Mouse (Mus musculus) stomach, embryonic 16.5 days (tissue): ENCODE measurements around the gene Olfr1209. TPM values are rescaled to one million over a fixed set of nuclear protein-coding genes. Genes with fewer than 3 reads are reported as not detected.

Experiments used
- ATAC-seq: fragments of 200-750 bp; cut with Nextera tagmentation; 2 replicates; pipeline ENCODE4 v1.8.0; 2017; ENCODE audit warnings: moderate number of reproducible peaks, moderate TSS enrichment; ENCODE audit not compliant: insufficient read depth, low FRiP score
- H3K27ac ChIP-seq: fragments of 300-500 bp; sonication (generic); 2 replicates; pipeline ENCODE4 v1.5.1; 2014; ENCODE audit warnings: low read length
- H3K27me3 ChIP-seq: fragments of 300-500 bp; sonication (generic); 2 replicates; pipeline ENCODE4 v1.6.1; 2014; ENCODE audit warnings: low read length, control low read depth, mixed read lengths; ENCODE audit not compliant: control insufficient read depth, insufficient read depth
- H3K36me3 ChIP-seq: fragments of 300-500 bp; sonication (generic); 2 replicates; pipeline ENCODE4 v1.6.1; 2014; ENCODE audit warnings: low read length; ENCODE audit not compliant: control insufficient read depth, insufficient read depth
- H3K4me1 ChIP-seq: fragments of 300-500 bp; sonication (generic); 2 replicates; pipeline ENCODE4 v1.6.1; 2014; ENCODE audit warnings: low read length, control low read depth, mixed read lengths; ENCODE audit not compliant: control insufficient read depth, insufficient read depth
- H3K4me2 ChIP-seq: fragments of 300-500 bp; sonication (generic); 2 replicates; pipeline ENCODE4 v1.6.1; 2014; ENCODE audit warnings: low read depth, low read length, mixed read lengths
- H3K4me3 ChIP-seq: fragments of 300-500 bp; sonication (generic); replicated peaks from 2 replicates; pipeline ENCODE4 v1.5.1; 2014; ENCODE audit warnings: mild to moderate bottlenecking, low read length
- H3K9ac ChIP-seq: fragments of 300-500 bp; sonication (generic); 2 replicates; pipeline ENCODE4 v1.6.1; 2014; ENCODE audit warnings: low read length
- H3K9me3 ChIP-seq: fragments of 300-500 bp; sonication (generic); replicated peaks from 2 replicates; pipeline ENCODE4 v1.6.1; 2016; ENCODE audit warnings: low read length, control low read depth; ENCODE audit not compliant: control insufficient read depth
- WGBS: fragments of 180-500 bp; shearing (Covaris S2); extraction: QIAGEN DNeasy Blood & Tissue Kit; methylation state at CpG from one replicate; pipeline ENCODE4 v1.1.7; 2014; 5-methylcytosine and 5-hydroxymethylcytosine counted together
- polyA plus RNA-seq: library from polyadenylated mRNA; unstranded; fragments of >200 nt; fragmentation: Nextera tagmentation; extraction: Ambion mirVana; gene quantifications from 2 replicates; pipeline ENCODE4 v1.2.1, GENCODE M21; 2015

The Olfr1209 gene
- not detected in 2 replicates for polyA plus RNA-seq

DNA sequence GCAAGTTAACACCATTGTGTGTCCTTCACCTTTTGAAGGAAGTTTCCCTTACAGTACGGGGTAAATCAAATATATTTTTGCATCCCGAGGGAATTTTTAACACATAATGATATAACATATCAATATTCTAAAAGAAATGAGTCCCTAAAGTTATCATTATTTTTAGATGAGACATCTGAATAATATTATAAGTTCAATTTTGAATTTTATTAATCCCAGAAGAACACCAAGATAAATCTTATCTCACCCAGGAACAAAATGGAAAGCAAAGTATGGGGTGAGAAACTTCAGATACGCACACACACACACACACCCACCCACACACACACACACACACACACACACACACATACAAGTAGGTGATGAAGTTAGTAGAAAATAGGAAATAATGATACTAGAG, at the start of gene Olfr1209:
Gene Olfr1209 (minus strand): TSS at position 101 of the 400 bp plus-strand sequence.
- Histone ChIP-seq H3K4me2 (no peak within 1 kb of the TSS), H3K27ac (no peak within 1 kb of the TSS), H3K9me3 (no peaks in the 10 kb centered on the region), H3K27me3 (no peaks in the 10 kb centered on the region), H3K36me3 (no peaks in the 10 kb centered on the region), H3K4me3 (no peak within 1 kb of the TSS), H3K9ac (no peak within 1 kb of the TSS), H3K4me1 (no peaks in the 10 kb centered on the region)
- WGBS, result 87% methylated on average over 3 of the region's 3 CpGs
- no peak for ATAC-seq

DNA sequence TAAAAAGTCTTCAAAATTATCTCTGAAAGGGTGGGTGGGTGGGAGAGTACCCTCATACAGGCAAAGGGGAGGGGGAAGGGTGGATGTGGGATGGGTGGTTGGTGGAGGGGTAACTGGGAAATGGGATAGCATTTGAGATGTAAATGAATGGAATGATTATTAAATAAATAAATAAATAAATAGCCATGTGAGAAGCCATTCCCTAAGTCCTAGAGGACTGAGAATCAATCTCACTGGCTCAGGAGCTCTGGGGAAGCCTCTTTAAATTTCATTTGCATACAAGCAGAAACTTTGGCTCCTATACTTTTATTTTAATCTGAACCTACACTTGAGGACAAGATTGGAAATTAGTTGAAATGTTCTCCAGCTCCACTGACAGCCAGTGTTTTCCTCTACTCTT, 38.7 kb upstream of the Olfr1209 start, which contains the start of gene Olfr1212:
Gene Olfr1212 (plus strand): TSS at position 301 of the 400 bp plus-strand sequence.
- no peaks in the 10 kb centered on the region for H3K4me1 ChIP-seq
- no peak within 1 kb of the TSS for H3K27ac ChIP-seq
- no peak within 1 kb of the TSS for H3K9ac ChIP-seq
- no peaks in the 10 kb centered on the region for H3K27me3 ChIP-seq
- H3K36me3 ChIP-seq, result no peaks in the 10 kb centered on the region
- H3K9me3 ChIP-seq, result no peaks in the 10 kb centered on the region
- ATAC-seq, result no peak
- H3K4me3 ChIP-seq, result no peak within 1 kb of the TSS
- H3K4me2 ChIP-seq, result no peak within 1 kb of the TSS

DNA sequence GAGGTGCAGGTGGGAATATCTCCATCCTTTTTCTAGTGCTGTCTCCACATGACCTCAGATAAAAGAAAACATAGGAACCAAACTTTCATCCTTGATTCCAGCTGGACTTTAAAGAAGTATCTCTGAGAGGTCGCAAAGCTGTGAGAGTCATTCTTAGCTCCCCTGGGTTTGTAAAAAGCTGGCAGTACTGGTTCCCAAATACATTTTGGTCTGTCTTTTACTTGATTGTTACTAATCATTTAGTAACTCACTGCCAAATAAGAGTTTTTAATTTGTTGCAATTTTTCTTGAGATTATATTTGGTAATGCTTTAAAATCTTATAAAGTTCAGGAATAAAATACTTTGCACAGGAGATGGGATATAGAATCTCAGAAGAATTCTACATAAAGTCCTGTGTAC, 23.1 kb upstream of the Olfr1209 start, which contains the start of gene Olfr1211:
Gene Olfr1211 (minus strand): TSS at position 101 of the 400 bp plus-strand sequence.
- Histone ChIP-seq H3K36me3 (no peaks in the 10 kb centered on the region), H3K4me3 (no peak within 1 kb of the TSS), H3K27ac (no peak within 1 kb of the TSS), H3K9ac (no peak within 1 kb of the TSS), H3K9me3 (no peaks in the 10 kb centered on the region), H3K4me1 (no peaks in the 10 kb centered on the region), H3K27me3 (no peaks in the 10 kb centered on the region), H3K4me2 (no peak within 1 kb of the TSS)
- 78% methylated on average over 1 of the region's 1 CpGs for WGBS
- ATAC-seq, result no peak

DNA sequence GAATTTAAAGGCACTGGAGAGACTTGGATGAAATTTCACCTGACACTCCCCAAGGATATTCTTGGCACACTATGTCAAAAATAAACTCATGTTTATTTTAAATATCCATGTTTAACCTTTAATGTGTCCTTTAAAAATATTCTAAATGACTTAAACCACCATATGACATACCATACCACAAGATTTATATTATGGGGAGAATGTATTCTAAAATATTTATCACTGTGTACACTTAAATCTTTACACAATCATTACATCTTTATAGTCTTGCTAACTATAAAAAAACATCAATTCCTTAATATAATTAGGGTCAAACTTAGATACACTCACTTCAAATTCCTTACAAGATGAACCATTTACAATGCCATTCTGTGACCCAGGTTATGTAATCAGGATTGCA, 12.7 kb downstream of the Olfr1209 start, which contains the start of gene Olfr1208:
Gene Olfr1208 (minus strand): TSS at position 101 of the 400 bp plus-strand sequence.
- H3K9ac ChIP-seq, result no peak within 1 kb of the TSS
- no peak for ATAC-seq
- H3K27me3 ChIP-seq, result no peaks in the 10 kb centered on the region
- no peak within 1 kb of the TSS for H3K4me2 ChIP-seq
- no peaks in the 10 kb centered on the region for H3K4me1 ChIP-seq
- no peak within 1 kb of the TSS for H3K4me3 ChIP-seq
- no peak within 1 kb of the TSS for H3K27ac ChIP-seq
- no peaks in the 10 kb centered on the region for H3K36me3 ChIP-seq
- no peaks in the 10 kb centered on the region for H3K9me3 ChIP-seq

DNA sequence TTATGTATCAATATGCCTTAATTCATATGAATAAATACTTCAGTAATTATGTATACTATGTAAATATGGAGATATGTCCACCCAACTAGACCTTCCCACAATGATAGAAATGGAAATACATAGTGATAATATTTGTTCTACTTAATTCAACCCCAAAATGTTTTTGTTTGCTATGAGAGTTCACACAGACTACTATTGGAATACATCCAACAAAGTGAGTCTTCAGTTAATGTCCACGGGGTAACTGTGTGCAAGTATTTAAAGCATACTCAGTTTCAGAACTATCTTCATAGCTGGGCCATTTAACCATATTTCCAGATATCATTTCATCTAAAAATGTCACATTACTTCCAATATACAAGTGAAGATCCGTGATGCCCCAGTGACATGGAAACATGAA, 52.0 kb downstream of the Olfr1209 start, which contains the start of gene Olfr1206:
Gene Olfr1206 (plus strand): TSS at position 301 of the 400 bp plus-strand sequence.
- H3K4me2 ChIP-seq, result no peak within 1 kb of the TSS
- no peaks in the 10 kb centered on the region for H3K27me3 ChIP-seq
- no peak within 1 kb of the TSS for H3K4me3 ChIP-seq
- no peaks in the 10 kb centered on the region for H3K4me1 ChIP-seq
- no peak within 1 kb of the TSS for H3K27ac ChIP-seq
- H3K9ac ChIP-seq, result no peak within 1 kb of the TSS
- H3K36me3 ChIP-seq, result no peaks in the 10 kb centered on the region
- no peaks in the 10 kb centered on the region for H3K9me3 ChIP-seq
- WGBS, result 66% methylated on average over 2 of the region's 2 CpGs
- ATAC-seq, result no peak

Other genes starting within 250 kb of the Olfr1209 start
- not detected in 2 replicates for gene Olfr1193, start 239.5 kb downstream of the Olfr1209 start, polyA plus RNA-seq
- not detected in 2 replicates for gene Olfr1195, start 226.0 kb downstream of the Olfr1209 start, polyA plus RNA-seq
- not detected in 2 replicates for gene Olfr1196, start 210.6 kb downstream of the Olfr1209 start, polyA plus RNA-seq
- not detected in 2 replicates for gene Olfr1197, start 182.8 kb downstream of the Olfr1209 start, polyA plus RNA-seq
- gene Olfr1198, start 163.8 kb downstream of the Olfr1209 start, polyA plus RNA-seq, result not detected in 2 replicates
- not detected in 2 replicates for gene Olfr1199, start 154.7 kb downstream of the Olfr1209 start, polyA plus RNA-seq
- not detected in 2 replicates for gene Olfr1200, start 144.7 kb downstream of the Olfr1209 start, polyA plus RNA-seq
- not detected in 2 replicates for gene Olfr1201, start 122.1 kb downstream of the Olfr1209 start, polyA plus RNA-seq
- not detected in 2 replicates for gene Olfr1202, start 100.7 kb downstream of the Olfr1209 start, polyA plus RNA-seq
- gene Olfr1205, start 85.4 kb downstream of the Olfr1209 start, polyA plus RNA-seq, result not detected in 2 replicates
- gene Olfr1204, start 65.9 kb downstream of the Olfr1209 start, polyA plus RNA-seq, result not detected in 2 replicates
- gene Olfr1206, start 51.9 kb downstream of the Olfr1209 start, polyA plus RNA-seq, result not detected in 2 replicates
- not detected in 2 replicates for gene Olfr1208, start 12.8 kb downstream of the Olfr1209 start, polyA plus RNA-seq
- not detected in 2 replicates for gene Olfr1211, start 23.0 kb upstream of the Olfr1209 start, polyA plus RNA-seq
- gene Olfr1212, start 38.8 kb upstream of the Olfr1209 start, polyA plus RNA-seq, result not detected in 2 replicates
- not detected in 2 replicates for gene Gm13762, start 65.1 kb upstream of the Olfr1209 start, polyA plus RNA-seq
- gene Olfr1214, start 77.5 kb upstream of the Olfr1209 start, polyA plus RNA-seq, result not detected in 2 replicates
- not detected in 2 replicates for gene Olfr1215, start 91.8 kb upstream of the Olfr1209 start, polyA plus RNA-seq
- not detected in 2 replicates for gene Olfr1216, start 103.2 kb upstream of the Olfr1209 start, polyA plus RNA-seq
- not detected in 2 replicates for gene Olfr1217, start 116.9 kb upstream of the Olfr1209 start, polyA plus RNA-seq
- gene Olfr1218, start 146.0 kb upstream of the Olfr1209 start, polyA plus RNA-seq, result not detected in 2 replicates
- not detected in 2 replicates for gene Olfr1219, start 168.4 kb upstream of the Olfr1209 start, polyA plus RNA-seq
- not detected in 2 replicates for gene Olfr1220, start 191.7 kb upstream of the Olfr1209 start, polyA plus RNA-seq
- not detected in 2 replicates for gene Olfr1221, start 202.1 kb upstream of the Olfr1209 start, polyA plus RNA-seq
- gene Olfr1222, start 217.9 kb upstream of the Olfr1209 start, polyA plus RNA-seq, result not detected in 2 replicates
- not detected in 2 replicates for gene Olfr1223, start 236.4 kb upstream of the Olfr1209 start, polyA plus RNA-seq
- gene Olfr1224-ps1, start 248.9 kb upstream of the Olfr1209 start, polyA plus RNA-seq, result not detected in 2 replicates